Mouse (Mus musculus): Measurements from ENCODE around the gene Olfr1489. TPM values are rescaled to one million over a fixed set of nuclear protein-coding genes. Genes with fewer than 3 reads are reported as not detected.

The Olfr1489 gene
- polyA plus RNA-seq (2015; fragmentation: Illumina TruSeq; extraction: RNeasy Lipid Tissue Mini Kit (QIAGEN cat#74804); ENCODE audit: insufficient read depth, low replicate concordance): not detected

DNA sequence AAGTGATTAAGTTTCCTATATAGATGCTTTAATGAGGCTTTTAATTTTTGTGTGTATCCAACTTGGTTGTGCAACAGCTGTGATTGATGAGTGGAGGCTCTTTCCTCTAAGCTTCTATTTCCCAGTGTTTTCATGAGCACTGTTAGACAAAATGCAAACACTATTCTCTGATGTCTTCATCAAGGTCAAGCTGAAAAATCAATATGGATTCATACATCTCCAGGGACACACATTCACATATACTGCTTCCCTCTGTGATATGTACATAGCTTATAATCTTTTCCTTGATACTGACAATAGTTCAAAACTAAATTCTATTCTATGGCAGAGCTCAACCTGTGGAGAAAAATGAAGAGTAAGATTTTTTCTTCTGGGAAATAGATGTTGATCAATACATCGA lies at the start of gene Olfr1489:
TSS of gene Olfr1489 (plus strand) at position 301 of the 400 bp plus-strand sequence.

GRCm38 (mm10) chr19:13583211-13583610 lies 48.2 kb upstream of the Olfr1489 start, which contains the start of gene Olfr1484:
Olfr1484 (plus strand) TSS chr19:13583511.

DNA sequence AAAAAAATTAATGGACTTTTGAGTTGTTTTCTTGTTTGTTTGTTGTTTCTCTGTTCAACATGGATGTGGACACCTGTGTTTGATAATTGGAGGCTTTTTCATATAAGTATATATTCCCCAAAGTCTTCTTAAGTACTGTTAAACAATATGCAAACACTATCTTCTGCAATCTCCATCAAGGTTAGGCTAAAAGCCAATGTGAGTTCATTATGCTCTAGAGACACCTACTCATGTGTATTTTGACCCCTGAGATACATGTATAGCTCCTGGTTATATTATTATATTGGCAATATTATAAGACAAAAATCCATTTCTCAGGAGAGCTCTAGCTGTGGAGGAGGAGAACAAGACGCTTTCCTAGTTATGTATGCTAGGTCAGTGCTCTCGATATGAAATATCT lies 14.3 kb upstream of the Olfr1489 start, which contains the start of gene Olfr1487:
TSS of gene Olfr1487 (plus strand) at position 301 of the 400 bp plus-strand sequence.

GRCm38 (mm10) chr19:13650791-13651190 lies 19.4 kb downstream of the Olfr1489 start, which contains the start of gene Olfr1490:
Olfr1490 (plus strand) TSS chr19:13651091.

Other genes starting within 250 kb of the Olfr1489 start
- gene Olfr1469, start 223.8 kb upstream of the Olfr1489 start, polyA plus RNA-seq (2015; fragmentation: Illumina TruSeq; extraction: RNeasy Lipid Tissue Mini Kit (QIAGEN cat#74804); ENCODE audit: insufficient read depth, low replicate concordance): not detected
- gene Olfr1471, start 188.2 kb upstream of the Olfr1489 start, polyA plus RNA-seq (2015; fragmentation: Illumina TruSeq; extraction: RNeasy Lipid Tissue Mini Kit (QIAGEN cat#74804); ENCODE audit: insufficient read depth, low replicate concordance): not detected
- gene Olfr1472, start 175.5 kb upstream of the Olfr1489 start, polyA plus RNA-seq (2015; fragmentation: Illumina TruSeq; extraction: RNeasy Lipid Tissue Mini Kit (QIAGEN cat#74804); ENCODE audit: insufficient read depth, low replicate concordance): not detected
- gene Olfr1474, start 162.1 kb upstream of the Olfr1489 start, polyA plus RNA-seq (2015; fragmentation: Illumina TruSeq; extraction: RNeasy Lipid Tissue Mini Kit (QIAGEN cat#74804); ENCODE audit: insufficient read depth, low replicate concordance): not detected
- not detected for gene Olfr1475, start 151.4 kb upstream of the Olfr1489 start, polyA plus RNA-seq (2015; fragmentation: Illumina TruSeq; extraction: RNeasy Lipid Tissue Mini Kit (QIAGEN cat#74804); ENCODE audit: insufficient read depth, low replicate concordance)
- gene Olfr1477, start 131.1 kb upstream of the Olfr1489 start, polyA plus RNA-seq (2015; fragmentation: Illumina TruSeq; extraction: RNeasy Lipid Tissue Mini Kit (QIAGEN cat#74804); ENCODE audit: insufficient read depth, low replicate concordance): not detected
- not detected for gene Olfr1480, start 103.7 kb upstream of the Olfr1489 start, polyA plus RNA-seq (2015; fragmentation: Illumina TruSeq; extraction: RNeasy Lipid Tissue Mini Kit (QIAGEN cat#74804); ENCODE audit: insufficient read depth, low replicate concordance)
- not detected for gene Olfr1484, start 48.1 kb upstream of the Olfr1489 start, polyA plus RNA-seq (2015; fragmentation: Illumina TruSeq; extraction: RNeasy Lipid Tissue Mini Kit (QIAGEN cat#74804); ENCODE audit: insufficient read depth, low replicate concordance)
- gene Olfr1487, start 14.2 kb upstream of the Olfr1489 start, polyA plus RNA-seq (2015; fragmentation: Illumina TruSeq; extraction: RNeasy Lipid Tissue Mini Kit (QIAGEN cat#74804); ENCODE audit: insufficient read depth, low replicate concordance): not detected
- not detected for gene Olfr1490, start 19.5 kb downstream of the Olfr1489 start, polyA plus RNA-seq (2015; fragmentation: Illumina TruSeq; extraction: RNeasy Lipid Tissue Mini Kit (QIAGEN cat#74804); ENCODE audit: insufficient read depth, low replicate concordance)
- gene Olfr1491, start 65.6 kb downstream of the Olfr1489 start, polyA plus RNA-seq (2015; fragmentation: Illumina TruSeq; extraction: RNeasy Lipid Tissue Mini Kit (QIAGEN cat#74804); ENCODE audit: insufficient read depth, low replicate concordance): not detected
- not detected for gene Olfr1493-ps1, start 91.7 kb downstream of the Olfr1489 start, polyA plus RNA-seq (2015; fragmentation: Illumina TruSeq; extraction: RNeasy Lipid Tissue Mini Kit (QIAGEN cat#74804); ENCODE audit: insufficient read depth, low replicate concordance)
- gene Olfr1494, start 108.1 kb downstream of the Olfr1489 start, polyA plus RNA-seq (2015; fragmentation: Illumina TruSeq; extraction: RNeasy Lipid Tissue Mini Kit (QIAGEN cat#74804); ENCODE audit: insufficient read depth, low replicate concordance): not detected
- gene Olfr1495, start 133.0 kb downstream of the Olfr1489 start, polyA plus RNA-seq (2015; fragmentation: Illumina TruSeq; extraction: RNeasy Lipid Tissue Mini Kit (QIAGEN cat#74804); ENCODE audit: insufficient read depth, low replicate concordance): not detected
- not detected for gene Olfr1496, start 146.3 kb downstream of the Olfr1489 start, polyA plus RNA-seq (2015; fragmentation: Illumina TruSeq; extraction: RNeasy Lipid Tissue Mini Kit (QIAGEN cat#74804); ENCODE audit: insufficient read depth, low replicate concordance)
- gene Olfr1497, start 166.6 kb downstream of the Olfr1489 start, polyA plus RNA-seq (2015; fragmentation: Illumina TruSeq; extraction: RNeasy Lipid Tissue Mini Kit (QIAGEN cat#74804); ENCODE audit: insufficient read depth, low replicate concordance): not detected
- gene Olfr1499, start 187.8 kb downstream of the Olfr1489 start, polyA plus RNA-seq (2015; fragmentation: Illumina TruSeq; extraction: RNeasy Lipid Tissue Mini Kit (QIAGEN cat#74804); ENCODE audit: insufficient read depth, low replicate concordance): not detected
- gene Olfr1500, start 198.9 kb downstream of the Olfr1489 start, polyA plus RNA-seq (2015; fragmentation: Illumina TruSeq; extraction: RNeasy Lipid Tissue Mini Kit (QIAGEN cat#74804); ENCODE audit: insufficient read depth, low replicate concordance): not detected
- not detected for gene Olfr1501, start 219.1 kb downstream of the Olfr1489 start, polyA plus RNA-seq (2015; fragmentation: Illumina TruSeq; extraction: RNeasy Lipid Tissue Mini Kit (QIAGEN cat#74804); ENCODE audit: insufficient read depth, low replicate concordance)
- gene Olfr1502, start 230.2 kb downstream of the Olfr1489 start, polyA plus RNA-seq (2015; fragmentation: Illumina TruSeq; extraction: RNeasy Lipid Tissue Mini Kit (QIAGEN cat#74804); ENCODE audit: insufficient read depth, low replicate concordance): not detected